Mouse (Mus musculus) monocyte, adult 2 months (primary cell): ENCODE data around the gene Cdk5r1.
"Not testable (repeated sequence)": the region's sequence is repeated elsewhere in the genome, so short reads cannot be mapped to it uniquely, and the experiment has no call there.

Experiments used
- DNase-seq, 2 experiments: peaks; one replicate each; pipeline ENCODE4 v3.0.0; 2022; ENCODE audit warnings: low spot score in 2 of 2, low read depth in 1 of 2

Cdk5r1 gene

GRCm38 (mm10) chr11:80476222-80477189 lies at the start of gene Cdk5r1:
Gene Cdk5r1, plus strand, starts transcription at chr11:80477023.
- DNase-seq: peak; percentile 14 to 51

DNA sequence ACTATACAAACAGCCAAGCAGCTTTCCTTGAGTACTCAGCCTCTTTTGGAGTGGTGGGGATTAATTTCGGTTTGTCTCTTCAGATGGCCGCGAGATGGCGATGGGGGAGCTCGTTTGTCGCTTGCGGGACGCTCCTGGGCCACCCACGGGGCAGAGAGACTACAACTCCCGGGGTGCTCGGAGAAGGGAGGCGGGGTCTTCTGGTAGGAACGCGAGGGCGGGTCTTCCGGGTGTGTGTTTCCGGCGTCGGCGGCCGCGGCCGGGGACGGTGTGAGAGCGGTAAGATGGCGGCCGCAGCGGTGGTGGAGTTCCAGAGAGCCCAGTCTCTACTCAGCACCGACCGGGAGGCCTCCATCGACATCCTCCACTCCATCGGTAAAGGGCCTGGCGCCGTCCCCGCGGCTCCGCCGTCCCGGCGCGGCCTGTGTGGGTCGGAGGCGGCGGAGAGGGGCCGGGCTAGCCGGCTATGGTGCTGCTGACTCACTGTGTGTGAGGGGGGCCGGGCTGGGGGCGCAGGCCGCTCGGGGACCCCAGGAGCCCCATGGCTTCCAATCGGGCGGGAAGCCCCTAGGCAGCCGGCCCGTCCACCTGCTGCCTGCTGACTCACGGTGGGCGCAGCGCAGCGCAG lies 48.3 kb upstream of the Cdk5r1 start, which contains the start of gene Psmd11:
TSS of gene Psmd11 (plus strand) at position 235 of the 628 bp plus-strand sequence.
- peak; percentile 88 to 89 for DNase-seq

GRCm38 (mm10) chr11:80429009-80429475 lies 47.8 kb upstream of the Cdk5r1 start:
- peak in 1 of 2 experiments; percentile 1 for DNase-seq

DNA sequence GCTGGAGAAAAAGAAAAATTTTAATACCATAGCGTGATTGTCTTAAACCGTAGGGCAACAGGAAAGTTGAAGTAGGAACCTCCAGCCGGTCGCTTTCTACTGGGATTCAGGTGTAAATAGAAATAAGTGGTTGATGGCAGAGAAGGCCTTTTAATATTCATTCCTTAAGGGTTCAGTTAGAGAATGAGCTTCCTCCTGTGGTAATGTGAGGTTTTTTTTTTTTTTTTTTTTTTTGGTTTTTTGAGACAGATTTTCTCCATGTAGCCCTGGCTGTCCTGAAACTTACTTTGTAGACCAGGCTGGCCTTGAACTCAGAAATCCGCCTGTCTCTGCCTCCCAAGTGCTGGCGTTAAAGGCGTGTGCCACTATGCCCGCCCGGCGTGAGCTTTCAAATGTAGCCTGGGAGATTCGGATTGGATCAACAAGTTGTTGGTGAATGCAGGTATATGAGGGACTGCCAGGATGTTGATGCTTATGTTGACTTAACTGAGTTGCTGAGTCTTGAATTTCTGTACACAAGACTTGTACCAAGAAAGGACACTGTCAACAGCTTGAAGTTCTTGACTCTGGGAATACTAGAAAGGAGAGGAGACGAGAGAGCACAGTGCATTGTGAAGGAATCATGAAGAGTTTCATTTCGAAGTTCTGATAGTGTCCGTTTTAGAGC lies 47.2 kb upstream of the Cdk5r1 start:
- no peak for DNase-seq

DNA sequence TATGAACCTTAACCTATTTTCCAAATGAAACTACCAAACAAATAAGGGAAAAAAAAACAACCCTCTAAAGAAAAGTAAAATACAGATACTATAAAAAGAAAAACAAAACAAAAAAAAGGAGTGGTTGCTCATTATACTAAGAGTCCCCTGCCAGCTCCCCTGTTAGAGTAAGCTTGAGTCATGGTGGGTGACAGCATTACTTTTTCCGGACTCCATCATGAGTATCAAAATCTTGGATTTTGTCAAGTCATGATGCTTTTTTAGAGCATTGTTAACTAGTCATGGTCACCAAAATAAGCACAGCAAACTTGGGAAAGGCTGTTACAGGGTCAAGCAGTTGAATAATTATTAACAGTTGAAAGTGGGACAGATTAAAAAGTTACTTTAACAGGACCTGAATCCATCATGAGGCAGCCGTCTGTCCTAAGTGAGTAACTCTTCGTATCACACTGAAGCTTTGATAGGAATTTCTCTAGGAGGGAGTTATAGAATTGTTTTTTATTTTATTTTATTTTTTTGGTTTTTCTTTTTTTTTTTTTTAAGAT lies 46.4 kb upstream of the Cdk5r1 start:
- no peak for DNase-seq

GRCm38 (mm10) chr11:80446916-80447315 lies 29.9 kb upstream of the Cdk5r1 start:
- DNase-seq: no peak

DNA sequence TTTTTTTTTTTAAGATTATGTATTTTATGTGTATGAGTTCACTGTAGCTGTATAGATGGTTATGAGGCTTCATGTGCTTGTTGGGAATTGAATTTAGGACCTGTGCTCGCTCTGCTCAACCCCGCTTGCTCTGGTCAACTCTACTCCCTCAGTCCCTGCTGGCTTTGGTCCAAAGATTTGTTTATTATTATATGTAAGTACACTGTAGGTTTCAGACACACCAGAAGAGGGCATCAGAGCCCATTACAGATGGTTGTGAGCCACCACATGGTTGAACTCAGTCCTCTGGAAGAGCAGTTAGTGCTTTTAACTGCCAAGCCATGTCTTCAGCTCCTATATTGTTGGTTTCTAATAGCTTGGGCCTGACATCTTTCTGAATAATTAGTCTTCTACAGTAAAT lies 27.0 kb upstream of the Cdk5r1 start:
- DNase-seq: no peak

GRCm38 (mm10) chr11:80452242-80452641 lies 24.6 kb upstream of the Cdk5r1 start:
- no peak for DNase-seq

- DNase-seq: no peak
These were observed 23.6 kb upstream of the Cdk5r1 start for GRCm38 (mm10) chr11:80453198-80453597.

- DNase-seq: not testable (repeated sequence)
These were observed 13.2 kb upstream of the Cdk5r1 start for GRCm38 (mm10) chr11:80463605-80464130.

- no peak for DNase-seq
These were observed 4.8 kb upstream of the Cdk5r1 start for GRCm38 (mm10) chr11:80471836-80472605.

- no peak for DNase-seq
These were observed 2.6 kb upstream of the Cdk5r1 start for GRCm38 (mm10) chr11:80474175-80474691.

DNA sequence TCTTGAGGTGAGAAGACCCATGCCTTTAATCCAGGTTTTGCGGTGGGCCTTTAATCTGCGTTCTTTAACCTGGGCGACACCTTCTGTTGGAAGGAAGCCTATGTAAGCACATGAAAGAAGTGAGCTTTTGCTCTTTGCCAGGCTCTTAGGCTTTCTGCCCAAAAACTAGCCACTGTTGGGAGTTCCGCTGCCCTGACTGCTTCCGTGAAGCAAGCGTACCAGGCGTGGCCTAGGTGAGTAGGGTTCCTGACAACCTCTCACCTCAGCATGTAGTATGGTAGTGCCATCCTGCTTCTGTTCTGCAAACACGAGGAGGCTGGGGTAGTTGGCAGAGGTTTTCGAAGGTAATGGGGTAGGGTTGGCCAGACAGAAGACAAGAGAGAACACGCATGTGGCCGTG lies 2.0 kb upstream of the Cdk5r1 start:
- DNase-seq: no peak

- no peak for DNase-seq
These were observed 1.3 kb upstream of the Cdk5r1 start for GRCm38 (mm10) chr11:80475544-80475943.

GRCm38 (mm10) chr11:80477341-80478199 lies 747 bp downstream of the Cdk5r1 start:
- DNase-seq: no peak

GRCm38 (mm10) chr11:80478694-80479412 lies 2.0 kb downstream of the Cdk5r1 start:
- DNase-seq: no peak

GRCm38 (mm10) chr11:80479425-80479824 lies 2.6 kb downstream of the Cdk5r1 start:
- DNase-seq: no peak
